Mouse (Mus musculus): ENCODE measurements around the gene Tmem209. TPM values are rescaled to one million over a fixed set of nuclear protein-coding genes. Genes with fewer than 3 reads are reported as not detected.

The Tmem209 gene
- polyA plus RNA-seq, 1 experiment: not detected

- TF ChIP-seq POLR2A (IDR thresholded peaks at IDR 0.05; ENCODE audit: insufficient read depth, low read depth, low read length): no peak
- no peak for TF ChIP-seq CTCF (IDR thresholded peaks at IDR 0.05; ENCODE audit: insufficient read depth, low read depth, low read length)
- WGBS: 79% methylated on average over 7 of the region's 7 CpGs
- Histone ChIP-seq H3K4me1 (ENCODE audit: control insufficient read depth, insufficient read depth, low read length) (peaks cover 21% of the 10 kb centered on the region), H3K4me3 (ENCODE audit: insufficient read depth, low read depth, low read length) (no peak overlapping the region), H3K27ac (ENCODE audit: insufficient read depth, low read depth, low read length) (no peak overlapping the region)
These were observed 41.1 kb upstream of the Tmem209 start for GRCm38 (mm10) chr6:30550496-30551192.

GRCm38 (mm10) chr6:30549231-30549761 is 39.7 kb upstream of the Tmem209 start:
- Histone ChIP-seq H3K4me1 (ENCODE audit: control insufficient read depth, insufficient read depth, low read length) (peaks cover 21% of the 10 kb centered on the region), H3K4me3 (ENCODE audit: insufficient read depth, low read depth, low read length) (no peak overlapping the region), H3K27ac (ENCODE audit: insufficient read depth, low read depth, low read length) (no peak overlapping the region)
- no peak for TF ChIP-seq POLR2A (IDR thresholded peaks at IDR 0.05; ENCODE audit: insufficient read depth, low read depth, low read length)
- no peak for TF ChIP-seq CTCF (IDR thresholded peaks at IDR 0.05; ENCODE audit: insufficient read depth, low read depth, low read length)
- WGBS: 63% methylated on average over 15 of the region's 15 CpGs

- peaks cover 21% of the 10 kb centered on the region for H3K4me1 ChIP-seq (ENCODE audit: control insufficient read depth, insufficient read depth, low read length)
- 0 out of 2 replicates have a peak overlapping the region, but pooled peaks have one; percentile 8 for H3K27ac ChIP-seq (ENCODE audit: insufficient read depth, low read depth, low read length)
- no peak overlapping the region for H3K4me3 ChIP-seq (ENCODE audit: insufficient read depth, low read depth, low read length)
- WGBS: 31% methylated on average over 9 of the region's 9 CpGs
- TF ChIP-seq CTCF (IDR thresholded peaks at IDR 0.05; ENCODE audit: insufficient read depth, low read depth, low read length) (no peak), POLR2A (IDR thresholded peaks at IDR 0.05; ENCODE audit: insufficient read depth, low read depth, low read length) (no peak)
These were observed 38.2 kb upstream of the Tmem209 start for GRCm38 (mm10) chr6:30547656-30548306.

- WGBS: 1% methylated on average over 17 of the region's 17 CpGs
- TF ChIP-seq CTCF (IDR thresholded peaks at IDR 0.05; ENCODE audit: insufficient read depth, low read depth, low read length): no peak
- TF ChIP-seq POLR2A (IDR thresholded peaks at IDR 0.05; ENCODE audit: insufficient read depth, low read depth, low read length): no peak
- Histone ChIP-seq H3K4me1 (ENCODE audit: control insufficient read depth, insufficient read depth, low read length) (peaks cover 21% of the 10 kb centered on the region), H3K27ac (ENCODE audit: insufficient read depth, low read depth, low read length) (peak overlapping the region; percentile 95), H3K4me3 (ENCODE audit: insufficient read depth, low read depth, low read length) (peak overlapping the region; percentile 36)
These were observed 37.7 kb upstream of the Tmem209 start for GRCm38 (mm10) chr6:30547274-30547645.

GRCm38 (mm10) chr6:30546571-30547273 is 37.1 kb upstream of the Tmem209 start:
- H3K27ac ChIP-seq (ENCODE audit: insufficient read depth, low read depth, low read length): peak overlapping the region; percentile 95
- peaks cover 17% of the 10 kb centered on the region for H3K4me1 ChIP-seq (ENCODE audit: control insufficient read depth, insufficient read depth, low read length)
- WGBS: 13% methylated on average over 17 of the region's 17 CpGs
- H3K4me3 ChIP-seq (ENCODE audit: insufficient read depth, low read depth, low read length): peak overlapping the region; percentile 36
- TF ChIP-seq CTCF (IDR thresholded peaks at IDR 0.05; ENCODE audit: insufficient read depth, low read depth, low read length) (no peak), POLR2A (IDR thresholded peaks at IDR 0.05; ENCODE audit: insufficient read depth, low read depth, low read length) (no peak)

GRCm38 (mm10) chr6:30545689-30546088 is 36.1 kb upstream of the Tmem209 start:
- Histone ChIP-seq H3K27ac (ENCODE audit: insufficient read depth, low read depth, low read length) (no peak overlapping the region), H3K4me1 (ENCODE audit: control insufficient read depth, insufficient read depth, low read length) (peaks cover 16% of the 10 kb centered on the region), H3K4me3 (ENCODE audit: insufficient read depth, low read depth, low read length) (no peak overlapping the region)
- 82% methylated on average over 7 of the region's 7 CpGs for WGBS
- TF ChIP-seq CTCF (IDR thresholded peaks at IDR 0.05; ENCODE audit: insufficient read depth, low read depth, low read length) (no peak), POLR2A (IDR thresholded peaks at IDR 0.05; ENCODE audit: insufficient read depth, low read depth, low read length) (no peak)

GRCm38 (mm10) chr6:30543851-30544250 is 34.3 kb upstream of the Tmem209 start:
- TF ChIP-seq CTCF (IDR thresholded peaks at IDR 0.05; ENCODE audit: insufficient read depth, low read depth, low read length): no peak
- peaks cover 11% of the 10 kb centered on the region for H3K4me1 ChIP-seq (ENCODE audit: control insufficient read depth, insufficient read depth, low read length)
- H3K4me3 ChIP-seq (ENCODE audit: insufficient read depth, low read depth, low read length): no peak overlapping the region
- WGBS: 74% methylated on average over 8 of the region's 8 CpGs
- H3K27ac ChIP-seq (ENCODE audit: insufficient read depth, low read depth, low read length): no peak overlapping the region

- TF ChIP-seq CTCF (IDR thresholded peaks at IDR 0.05; ENCODE audit: insufficient read depth, low read depth, low read length) (no peak), POLR2A (IDR thresholded peaks at IDR 0.05; ENCODE audit: insufficient read depth, low read depth, low read length) (no peak)
- WGBS: 80% methylated on average over 12 of the region's 12 CpGs
These were observed 33.5 kb upstream of the Tmem209 start for GRCm38 (mm10) chr6:30543077-30543476.

GRCm38 (mm10) chr6:30542277-30542676 is 32.7 kb upstream of the Tmem209 start:
- WGBS: 94% methylated on average over 6 of the region's 6 CpGs
- peaks cover 6% of the 10 kb centered on the region for H3K4me1 ChIP-seq (ENCODE audit: control insufficient read depth, insufficient read depth, low read length)
- TF ChIP-seq CTCF (IDR thresholded peaks at IDR 0.05; ENCODE audit: insufficient read depth, low read depth, low read length) (no peak), POLR2A (IDR thresholded peaks at IDR 0.05; ENCODE audit: insufficient read depth, low read depth, low read length) (no peak)
- H3K4me3 ChIP-seq (ENCODE audit: insufficient read depth, low read depth, low read length): no peak overlapping the region
- no peak overlapping the region for H3K27ac ChIP-seq (ENCODE audit: insufficient read depth, low read depth, low read length)

More at GRCm38 (mm10) chr6:30543077-30543476, 33.5 kb upstream of the Tmem209 start:
- Histone ChIP-seq H3K4me1 (ENCODE audit: control insufficient read depth, insufficient read depth, low read length) (peaks cover 11% of the 10 kb centered on the region), H3K4me3 (ENCODE audit: insufficient read depth, low read depth, low read length) (no peak overlapping the region), H3K27ac (ENCODE audit: insufficient read depth, low read depth, low read length) (no peak overlapping the region)
